Mouse (Mus musculus) embryo, embryonic 9.5 days (tissue): ENCODE data around the gene Srsf2.
"Not testable (repeated sequence)": the region's sequence is repeated elsewhere in the genome, so short reads cannot be mapped to it uniquely, and the experiment has no call there.

Experiments
- DNase-seq: peaks from one replicate; pipeline ENCODE4 v3.0.0-alpha.2; 2017; ENCODE audit errors: extremely low spot score

Srsf2 gene

GRCm38 (mm10) chr11:116853512-116853928 is 626 bp upstream of the Srsf2 start:
- DNase-seq = peak; percentile 96

GRCm38 (mm10) chr11:116852291-116852890 is 503 bp downstream of the Srsf2 start, which contains the start of gene Mfsd11:
Gene Mfsd11 (plus strand): TSS chr11:116852440.
- DNase-seq = peak; percentile 69

GRCm38 (mm10) chr11:116851576-116852290 is 1.2 kb downstream of the Srsf2 start:
- DNase-seq = peak; percentile 43

- DNase-seq = no peak
These were observed 1.9 kb downstream of the Srsf2 start for GRCm38 (mm10) chr11:116850833-116851477.

- no peak for DNase-seq
These were observed 2.8 kb downstream of the Srsf2 start for GRCm38 (mm10) chr11:116850085-116850484.

GRCm38 (mm10) chr11:116849587-116849986 is 3.3 kb downstream of the Srsf2 start:
- DNase-seq = no peak

- not testable (repeated sequence) for DNase-seq
These were observed 4.1 kb downstream of the Srsf2 start for GRCm38 (mm10) chr11:116848877-116849178.

- DNase-seq = no peak
These were observed 4.6 kb downstream of the Srsf2 start for GRCm38 (mm10) chr11:116848086-116848876.

GRCm38 (mm10) chr11:116847187-116848085 is 5.5 kb downstream of the Srsf2 start:
- DNase-seq = no peak

GRCm38 (mm10) chr11:116846593-116847181 is 6.2 kb downstream of the Srsf2 start:
- DNase-seq = no peak

GRCm38 (mm10) chr11:116843261-116844233 is 9.3 kb downstream of the Srsf2 start, which contains the start of the genes Mettl23 and Jmjd6:
Gene Mettl23 (plus strand): TSS chr11:116843278.
Gene Jmjd6 (minus strand): TSS chr11:116843449.
- peak; percentile 96 for DNase-seq

- DNase-seq = peak; percentile 70
These were observed 10.2 kb downstream of the Srsf2 start for GRCm38 (mm10) chr11:116842531-116843260.

- DNase-seq = no peak
These were observed 12.1 kb downstream of the Srsf2 start for GRCm38 (mm10) chr11:116840748-116841147.

- no peak for DNase-seq
These were observed 13.3 kb downstream of the Srsf2 start for GRCm38 (mm10) chr11:116839601-116840000.

- DNase-seq = no peak
These were observed 14.0 kb downstream of the Srsf2 start for GRCm38 (mm10) chr11:116838936-116839335.

GRCm38 (mm10) chr11:116837441-116837840 is 15.5 kb downstream of the Srsf2 start:
- no peak for DNase-seq

GRCm38 (mm10) chr11:116836283-116836682 is 16.6 kb downstream of the Srsf2 start:
- DNase-seq = no peak

- no peak for DNase-seq
These were observed 17.9 kb downstream of the Srsf2 start for GRCm38 (mm10) chr11:116834954-116835353.
